Mouse (Mus musculus) monocyte, adult 2 months (primary cell): Measurements from ENCODE around the gene Rbm4b.
A peak's percentile ranks its signal among the peaks of the same experiment; 100 is the strongest.

Experiments used
- DNase-seq, 2 experiments: peaks; one replicate each; pipeline ENCODE4 v3.0.0; 2022; ENCODE audit warnings: low spot score in 2 of 2, low read depth in 1 of 2

Gene Rbm4b

DNA sequence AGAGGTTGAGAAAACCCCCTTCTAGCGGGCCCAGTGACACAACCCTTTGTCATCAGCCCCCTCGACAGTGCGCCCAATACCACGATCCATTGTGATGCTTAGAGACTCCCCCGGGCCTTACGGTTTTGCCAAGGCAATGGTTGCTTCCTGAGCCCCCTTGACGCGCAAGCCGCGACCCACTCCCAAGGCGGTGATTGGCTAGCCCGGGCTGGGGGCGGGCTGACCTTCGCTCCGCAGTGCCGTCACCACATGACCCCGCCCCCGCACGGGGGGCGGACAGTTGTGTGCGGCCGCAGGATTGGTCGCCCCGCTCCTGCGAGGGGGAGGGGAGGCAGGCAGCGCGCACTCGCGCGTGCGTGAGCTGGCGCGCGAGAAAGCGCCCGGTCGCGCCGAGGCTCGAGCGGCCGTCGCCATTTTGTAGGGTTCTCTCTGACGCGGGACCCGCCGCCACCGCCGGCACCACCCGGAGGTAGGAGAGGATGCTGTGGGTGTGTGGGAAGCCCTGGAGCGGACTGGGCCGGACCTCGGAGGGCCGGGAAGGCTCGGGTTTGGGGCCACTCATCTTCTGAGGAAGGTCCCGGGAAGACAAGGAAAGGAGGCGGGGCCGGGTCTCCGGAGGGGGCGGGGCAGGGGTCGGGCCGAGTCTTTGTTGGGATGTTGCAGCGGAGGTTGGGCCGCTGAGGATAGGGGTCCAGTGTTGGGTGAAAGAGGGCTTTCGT is at the start of gene Rbm4b:
Rbm4b (plus strand) TSS at position 305 of the 719 bp plus-strand sequence.
- peak; percentile 83 to 94 for DNase-seq

DNA sequence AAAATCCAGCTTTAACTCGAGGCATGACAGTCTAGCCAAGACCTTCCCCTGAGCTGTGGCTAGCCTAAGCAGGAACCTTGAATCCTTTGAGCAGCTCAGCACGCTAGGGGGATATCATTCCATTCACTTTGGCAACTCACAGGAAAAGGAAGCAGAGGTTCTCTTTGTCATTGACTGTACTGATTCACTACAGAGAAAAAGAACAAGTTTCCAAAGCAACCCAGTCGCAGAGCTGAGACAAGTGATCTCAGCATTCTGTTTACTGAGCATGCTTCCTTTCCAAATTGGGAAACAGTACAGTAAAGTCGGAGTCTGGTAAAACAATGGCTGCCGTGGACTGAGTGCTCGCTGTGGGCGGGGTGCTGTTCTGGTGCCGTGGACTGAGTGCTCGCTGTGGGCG is 47.5 kb upstream of the Rbm4b start:
- DNase-seq, result no peak

DNA sequence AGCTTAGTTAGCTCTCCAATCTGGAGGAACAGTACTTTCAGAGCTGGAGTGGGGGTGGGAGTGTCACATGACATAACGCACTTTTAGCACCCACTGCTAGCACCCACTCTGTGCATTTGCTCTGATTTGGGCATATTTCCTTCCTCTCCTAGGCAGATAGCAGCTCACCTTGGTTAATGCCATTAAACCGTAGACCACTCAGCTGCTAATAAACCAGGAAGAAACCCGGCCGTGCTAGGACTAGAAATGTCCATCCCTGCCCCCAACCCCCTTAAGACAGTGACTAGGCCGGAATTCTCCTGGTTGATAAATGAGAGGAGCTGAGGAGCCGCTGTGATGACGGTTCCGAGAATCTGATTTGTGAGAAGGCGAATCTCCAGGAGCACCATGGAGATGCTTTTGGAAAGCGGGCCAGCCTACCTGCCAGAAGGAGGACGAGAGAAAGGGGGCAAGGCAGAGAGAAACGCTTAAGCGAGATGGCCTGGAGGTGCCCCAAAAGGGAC is 45.1 kb upstream of the Rbm4b start, which contains the start of gene Sptbn2:
Sptbn2 (plus strand) TSS at position 70 of the 503 bp plus-strand sequence.
- no peak for DNase-seq

DNA sequence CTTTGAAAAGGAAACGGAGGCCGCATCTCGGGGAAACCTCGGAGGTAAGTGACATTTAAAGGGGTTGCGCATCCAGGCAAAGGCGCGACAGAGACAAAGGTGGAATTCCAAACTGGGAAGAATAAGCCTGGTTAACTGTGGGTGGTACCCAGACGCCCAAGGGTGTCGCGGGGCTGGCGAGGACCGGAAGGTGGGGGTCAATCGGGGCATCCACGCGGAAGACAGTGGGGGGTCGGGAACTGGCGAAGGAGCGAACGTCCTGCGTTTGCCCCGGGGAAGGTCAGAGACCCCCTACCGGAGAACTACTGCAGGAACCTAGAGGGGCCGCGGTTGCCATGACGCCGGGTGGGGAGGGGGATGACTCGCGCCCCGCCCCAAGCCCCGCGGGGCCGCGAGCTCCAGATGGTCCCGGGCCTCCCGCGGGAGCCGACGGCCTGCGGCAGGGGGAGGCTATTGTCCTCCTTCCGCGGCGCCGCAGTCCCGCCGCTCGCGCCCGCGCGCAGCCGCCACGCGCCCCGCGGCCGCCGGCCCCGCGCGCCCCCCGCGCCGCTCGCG is 44.6 kb upstream of the Rbm4b start:
- no peak for DNase-seq

DNA sequence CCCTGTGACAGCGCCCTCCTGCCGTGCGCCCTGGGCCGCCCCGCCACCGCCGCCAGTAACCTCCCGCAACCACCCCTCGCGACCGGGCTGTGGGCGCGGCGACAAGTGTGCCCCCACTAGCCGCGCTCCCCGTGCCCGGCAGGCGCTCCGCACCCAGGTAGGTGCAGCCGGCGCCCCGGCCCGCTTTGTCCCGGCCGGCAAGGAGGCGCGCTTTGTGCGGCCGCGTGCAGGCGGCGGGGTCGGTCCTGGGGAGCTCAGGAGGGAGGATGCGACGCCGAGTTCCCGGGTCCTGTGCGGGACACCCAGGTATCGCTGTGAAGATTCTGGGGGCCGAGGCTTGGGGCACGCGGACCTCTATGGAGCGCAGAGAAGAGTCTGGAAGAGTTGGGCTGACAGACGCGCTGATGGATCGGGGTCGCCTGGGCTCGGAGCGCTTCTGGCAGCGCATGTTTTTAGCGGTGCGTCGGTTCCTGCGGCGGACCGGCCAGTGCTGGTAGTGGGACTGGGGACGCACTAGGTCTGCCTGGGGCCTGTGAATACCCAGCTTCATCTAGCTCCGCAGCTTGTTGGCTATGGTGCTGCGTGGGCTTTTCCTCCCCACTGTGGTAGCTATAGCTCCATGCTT is 44.0 kb upstream of the Rbm4b start:
- no peak for DNase-seq

DNA sequence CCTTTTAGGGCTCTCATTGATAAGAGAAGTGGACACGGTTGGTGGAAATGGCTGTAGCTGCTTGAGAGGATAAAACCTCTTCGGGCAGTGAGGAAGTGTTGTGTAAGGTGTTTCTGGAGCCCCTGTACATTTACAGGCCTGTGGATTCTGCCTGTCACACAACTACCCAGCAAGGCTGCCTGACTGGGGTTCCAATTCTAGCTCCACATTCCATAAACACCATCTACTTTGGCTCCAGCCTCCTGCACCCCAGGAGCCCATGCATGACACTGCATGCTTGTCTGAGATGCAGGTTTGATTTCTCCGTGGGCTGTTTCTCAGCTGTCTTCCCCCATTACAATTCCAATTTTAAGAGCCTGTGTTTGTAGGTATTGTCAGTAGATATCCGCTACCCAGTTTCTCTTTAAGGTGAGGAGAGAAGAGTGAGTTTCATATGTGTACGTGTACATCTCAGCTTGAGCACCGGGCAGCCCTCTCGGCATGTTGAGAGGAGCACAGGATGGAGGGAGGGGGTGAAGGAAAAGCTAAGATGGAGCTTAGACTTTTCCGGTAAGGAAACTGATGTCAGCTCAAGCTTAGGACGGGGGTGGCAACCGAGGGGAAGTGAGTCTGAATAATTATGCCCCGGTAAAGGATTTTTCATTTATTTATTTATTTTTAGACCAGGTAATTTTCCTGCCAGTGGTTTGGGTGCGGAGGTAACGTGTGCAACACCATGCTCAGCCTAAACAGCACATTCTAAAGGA is 43.3 kb upstream of the Rbm4b start:
- no peak for DNase-seq

DNA sequence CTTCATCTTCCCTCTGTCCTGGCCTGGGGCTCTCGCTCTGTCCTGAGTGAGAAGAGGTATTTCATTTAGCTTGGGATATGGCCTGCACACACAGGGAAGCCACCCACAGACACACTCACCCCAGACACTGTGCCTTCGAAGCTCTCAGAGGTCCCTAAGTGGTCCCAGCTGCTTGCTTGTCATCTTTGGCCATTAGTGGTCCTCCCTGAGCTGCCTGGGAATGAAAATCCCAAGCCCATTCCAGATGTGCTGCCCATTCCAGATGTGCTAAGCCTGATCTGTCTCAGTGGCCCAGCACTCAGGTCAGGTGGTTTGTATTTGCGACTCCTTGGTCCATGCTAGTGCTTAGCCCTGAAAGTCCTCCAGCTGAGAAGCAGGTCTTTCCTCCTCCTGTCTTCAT is 42.4 kb upstream of the Rbm4b start:
- no peak for DNase-seq

DNA sequence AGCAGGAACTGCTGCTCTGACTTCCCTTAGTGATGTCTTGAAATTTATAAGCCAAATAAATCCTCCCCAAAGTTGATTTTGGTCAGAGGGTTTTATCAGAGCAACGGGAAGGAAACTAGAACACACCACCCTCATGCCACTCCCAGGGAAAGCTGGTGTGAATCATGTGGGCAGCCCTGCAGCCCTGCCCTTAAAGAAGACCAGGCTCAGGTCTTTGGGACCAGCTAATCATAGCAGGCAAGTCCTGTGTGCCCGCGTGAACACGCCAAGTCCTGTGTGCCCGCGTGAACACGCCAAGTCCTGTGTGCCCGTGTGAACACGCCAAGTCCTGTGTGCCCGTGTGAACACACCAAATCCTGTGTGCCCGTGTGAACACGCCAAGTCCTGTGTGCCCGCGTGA is 39.5 kb upstream of the Rbm4b start:
- DNase-seq, result no peak

DNA sequence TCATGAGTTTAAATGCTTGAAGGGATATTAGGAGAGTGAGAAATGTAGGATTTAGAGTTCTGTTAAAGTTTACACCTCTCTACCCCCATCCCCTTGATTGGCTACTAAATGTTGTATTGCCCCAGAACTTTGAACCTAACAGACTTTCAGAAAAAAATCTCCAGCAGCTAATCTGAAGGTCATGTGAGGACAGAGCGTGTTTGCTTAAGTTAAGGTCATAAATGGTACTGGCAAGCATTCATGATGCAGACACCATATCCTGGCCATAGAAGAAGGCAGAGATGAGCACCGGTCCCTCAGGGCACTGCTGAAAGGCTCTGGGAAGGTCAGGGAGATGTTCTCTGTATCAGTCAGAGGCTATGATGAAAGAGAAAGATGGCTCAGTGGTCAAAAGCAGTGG is 39.0 kb upstream of the Rbm4b start:
- no peak for DNase-seq

DNA sequence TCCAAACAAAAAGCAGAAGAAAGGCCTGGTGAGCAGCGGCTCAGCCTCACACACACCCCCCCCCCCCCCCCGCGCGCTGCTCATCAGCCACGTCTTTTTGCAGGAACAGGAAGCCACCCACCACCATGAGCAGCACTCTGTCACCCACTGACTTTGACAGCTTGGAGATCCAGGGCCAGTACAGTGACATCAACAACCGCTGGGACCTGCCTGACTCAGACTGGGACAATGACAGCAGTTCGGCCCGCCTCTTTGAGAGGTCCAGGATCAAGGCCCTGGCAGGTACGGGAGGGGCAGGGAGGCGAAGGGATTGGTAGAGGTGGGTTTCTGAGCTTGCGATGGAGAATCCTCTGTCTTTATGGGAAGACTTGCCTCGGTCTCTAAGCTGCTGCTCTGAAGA is 37.6 kb upstream of the Rbm4b start:
- DNase-seq, result no peak

DNA sequence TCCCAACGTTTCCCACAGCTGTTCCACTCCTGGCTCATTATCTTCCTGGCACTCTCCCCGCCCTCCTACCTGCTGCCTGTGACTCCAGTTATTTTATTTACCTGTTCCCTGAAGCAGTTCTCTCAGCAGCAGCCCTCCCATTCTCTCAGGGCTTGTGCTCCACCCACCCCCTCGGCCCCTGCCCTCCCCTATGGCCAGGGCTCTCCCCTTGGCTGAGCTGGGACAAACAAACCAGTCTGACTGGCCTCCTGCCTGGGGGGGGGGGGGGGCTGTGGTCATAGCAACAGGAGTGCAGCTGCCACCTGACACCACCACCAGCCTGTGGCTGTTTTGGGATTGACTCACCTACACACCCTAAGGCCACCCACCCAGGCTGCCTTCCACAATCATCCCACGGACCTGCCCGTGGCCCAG is 36.9 kb upstream of the Rbm4b start:
- DNase-seq, result no peak

DNA sequence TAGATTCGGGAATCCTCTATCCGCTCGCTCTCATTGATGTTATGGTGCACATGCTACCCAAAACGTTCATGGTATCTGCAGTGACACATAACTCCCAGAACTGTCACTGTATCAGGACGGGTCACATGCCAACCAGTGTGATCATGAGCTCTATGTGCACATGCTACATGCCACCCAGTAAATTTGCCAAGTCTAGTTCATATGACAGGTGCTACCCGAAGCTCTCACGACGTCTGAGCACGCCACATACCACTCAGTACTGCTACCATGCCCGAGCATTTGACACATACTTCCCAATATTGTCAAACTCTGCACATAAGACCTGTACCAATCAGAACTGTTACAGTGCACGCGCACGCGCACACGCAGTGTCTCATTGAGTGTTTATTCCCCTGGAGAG is 36.2 kb upstream of the Rbm4b start:
- DNase-seq, result no peak

DNA sequence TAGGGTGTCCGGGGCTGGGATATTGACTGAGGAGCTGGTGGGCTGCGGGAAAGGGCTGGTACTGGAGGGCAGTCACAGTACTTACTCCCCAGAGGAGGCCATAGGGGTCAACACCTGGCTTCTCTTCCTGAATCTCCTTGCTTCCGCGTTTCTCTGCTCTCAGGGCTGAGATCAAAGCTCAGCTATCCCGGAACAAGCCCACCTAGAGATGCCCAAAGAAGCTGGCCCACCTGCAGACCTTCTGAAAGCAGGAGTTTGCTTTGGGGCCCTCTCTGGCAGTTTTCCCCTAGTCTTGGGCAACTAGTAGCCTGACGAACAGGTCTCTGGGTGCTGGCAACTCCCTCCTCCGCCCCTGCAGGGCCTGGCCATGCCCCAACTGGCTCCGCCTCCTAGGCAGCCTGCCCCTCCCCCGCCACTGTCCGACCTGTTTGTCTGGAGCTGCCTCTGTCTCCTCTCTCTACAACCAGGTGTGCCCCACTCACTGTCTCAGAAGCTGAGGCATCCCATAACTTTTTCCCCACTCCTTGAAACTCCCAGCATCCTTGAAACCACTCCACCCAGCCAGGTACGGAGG is 35.5 kb upstream of the Rbm4b start:
- DNase-seq, result no peak

DNA sequence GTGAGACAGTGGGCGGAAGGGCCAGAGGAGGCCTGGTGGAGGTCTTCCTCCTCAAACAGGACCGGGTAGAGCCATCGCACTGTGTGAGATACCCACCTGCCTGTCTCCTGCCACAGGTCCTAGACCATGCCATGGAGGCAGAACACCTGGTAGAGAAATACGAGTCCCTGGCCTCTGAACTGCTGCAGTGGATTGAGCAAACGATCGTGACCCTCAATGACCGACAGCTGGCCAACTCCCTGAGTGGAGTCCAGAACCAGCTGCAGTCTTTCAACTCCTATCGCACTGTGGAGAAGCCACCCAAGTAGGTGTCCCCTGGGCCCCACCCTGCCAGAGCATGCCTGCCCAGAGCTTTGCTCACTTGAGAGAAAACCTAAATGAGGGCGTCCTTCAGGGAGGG is 27.1 kb upstream of the Rbm4b start:
- DNase-seq, result no peak

DNA sequence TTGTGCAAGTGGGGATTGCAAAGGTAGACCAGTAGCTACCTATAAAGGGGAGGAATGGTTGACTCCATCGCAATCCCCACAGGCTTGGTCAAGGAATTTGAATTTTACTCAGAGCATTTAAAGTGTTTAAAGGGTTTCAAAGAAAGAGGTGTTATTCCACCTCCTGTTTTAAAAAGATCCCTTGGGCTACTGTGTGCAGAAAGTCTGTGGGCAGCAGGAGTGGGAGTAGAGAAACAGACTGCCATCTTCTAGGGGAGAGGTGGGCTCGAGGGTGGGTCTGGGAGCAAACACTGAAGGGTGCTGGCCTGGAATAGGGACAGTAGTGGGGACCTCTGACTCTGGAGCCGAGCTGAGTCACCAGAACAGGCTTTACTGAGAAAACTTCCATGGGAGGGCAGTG is 23.2 kb upstream of the Rbm4b start:
- DNase-seq, result no peak

DNA sequence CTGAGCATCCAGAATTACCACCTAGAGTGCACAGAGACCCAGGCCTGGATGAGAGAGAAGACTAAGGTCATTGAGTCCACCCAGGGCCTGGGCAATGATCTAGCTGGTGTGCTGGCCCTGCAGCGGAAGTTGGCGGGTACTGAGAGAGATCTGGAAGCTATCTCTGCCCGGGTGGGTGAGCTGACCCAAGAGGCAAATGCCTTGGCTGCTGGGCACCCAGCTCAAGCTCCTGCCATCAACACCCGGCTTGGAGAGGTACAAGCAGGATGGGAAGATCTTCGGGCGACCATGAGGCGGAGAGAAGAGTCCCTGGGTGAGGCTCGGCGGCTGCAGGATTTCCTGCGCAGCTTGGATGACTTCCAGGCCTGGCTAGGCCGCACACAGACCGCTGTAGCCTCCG is 18.4 kb upstream of the Rbm4b start:
- no peak for DNase-seq

DNA sequence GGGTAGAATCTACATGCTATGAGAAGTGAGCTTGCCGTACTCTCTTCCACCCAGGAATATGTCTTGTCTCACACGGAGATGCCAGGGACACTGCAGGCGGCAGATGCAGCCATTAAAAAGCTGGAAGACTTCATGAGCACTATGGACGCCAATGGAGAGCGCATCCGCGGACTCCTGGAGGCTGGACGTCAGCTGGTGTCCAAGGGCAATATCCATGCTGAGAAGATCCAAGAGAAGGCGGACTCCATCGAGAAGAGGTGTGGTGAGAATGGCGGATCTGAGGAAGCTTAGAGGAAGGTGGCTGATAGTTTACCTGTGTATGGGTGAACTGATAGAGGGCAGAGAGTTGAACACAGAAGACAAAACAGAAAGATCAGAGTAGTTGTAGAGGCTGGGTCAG is 17.2 kb upstream of the Rbm4b start:
- no peak for DNase-seq

DNA sequence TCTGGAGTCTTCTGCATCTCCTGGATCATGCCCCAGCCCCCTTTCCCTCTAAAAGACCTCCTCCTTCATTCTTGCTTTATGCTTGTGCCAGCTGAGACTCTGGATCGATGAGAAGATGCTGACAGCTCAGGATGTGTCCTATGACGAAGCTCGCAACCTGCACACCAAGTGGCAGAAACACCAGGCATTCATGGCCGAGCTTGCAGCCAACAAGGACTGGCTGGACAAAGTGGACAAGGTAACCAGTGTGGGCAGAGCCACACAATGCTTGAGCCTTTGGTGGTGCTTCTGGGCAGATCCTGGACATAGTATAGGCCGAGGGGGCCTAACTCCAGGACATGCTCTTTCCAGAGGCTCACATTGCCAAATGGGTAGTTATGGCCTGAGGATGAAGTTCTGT is 16.5 kb upstream of the Rbm4b start:
- DNase-seq, result no peak

DNA sequence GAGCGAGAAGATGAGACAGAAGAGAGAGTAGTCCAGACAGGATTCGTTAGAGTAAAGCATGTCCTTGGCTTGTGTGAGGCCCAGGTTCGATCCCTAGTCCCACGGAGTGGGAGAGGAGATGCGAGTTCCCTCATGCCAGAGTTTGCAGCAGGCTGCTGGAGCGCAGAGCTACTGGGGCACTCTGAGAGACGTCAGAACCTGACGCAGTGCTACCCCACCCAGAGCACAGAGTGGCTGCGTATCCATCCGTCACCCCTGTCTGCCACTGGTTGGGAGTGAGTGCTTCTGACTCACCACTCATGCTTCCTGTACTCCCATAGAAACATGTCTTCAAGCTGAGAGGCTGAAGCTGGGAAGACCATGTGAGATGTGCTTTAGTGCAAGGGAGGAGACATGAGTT is 14.8 kb upstream of the Rbm4b start:
- DNase-seq, result no peak

DNA sequence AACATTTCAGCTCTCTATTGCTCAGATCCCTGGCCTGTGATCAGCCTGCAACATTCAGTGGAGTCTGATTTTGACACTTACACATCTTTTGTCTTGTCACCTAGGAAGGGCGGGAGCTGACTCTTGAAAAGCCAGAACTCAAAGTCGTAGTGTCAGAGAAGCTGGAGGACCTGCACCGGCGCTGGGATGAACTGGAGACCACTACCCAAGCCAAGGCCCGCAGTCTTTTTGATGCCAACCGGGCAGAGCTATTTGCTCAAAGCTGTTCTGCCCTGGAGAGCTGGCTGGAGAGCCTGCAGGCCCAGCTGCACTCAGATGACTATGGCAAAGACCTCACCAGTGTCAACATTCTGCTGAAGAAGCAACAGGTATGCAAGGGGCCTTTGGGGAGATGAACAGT is 14.1 kb upstream of the Rbm4b start:
- no peak for DNase-seq

DNA sequence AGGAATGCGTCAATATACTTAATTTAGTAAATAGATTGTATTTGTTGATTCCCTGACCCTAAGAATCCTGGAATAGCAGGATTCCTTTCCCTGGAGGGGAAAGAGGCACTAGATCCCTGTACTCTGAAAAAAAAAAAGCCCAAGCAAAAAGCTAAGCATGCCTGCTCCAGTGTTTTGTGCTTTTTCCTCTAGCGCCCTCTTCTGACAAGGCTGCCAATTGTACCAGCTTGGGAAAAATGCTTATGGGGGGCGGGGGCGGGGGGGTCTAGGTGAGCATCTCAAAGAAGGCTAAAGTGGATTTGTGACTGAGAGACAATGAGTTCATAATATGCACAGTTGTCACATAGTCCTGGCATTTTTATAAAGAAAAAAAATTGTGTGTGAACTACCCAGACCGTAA is 12.8 kb upstream of the Rbm4b start:
- DNase-seq, result no peak

DNA sequence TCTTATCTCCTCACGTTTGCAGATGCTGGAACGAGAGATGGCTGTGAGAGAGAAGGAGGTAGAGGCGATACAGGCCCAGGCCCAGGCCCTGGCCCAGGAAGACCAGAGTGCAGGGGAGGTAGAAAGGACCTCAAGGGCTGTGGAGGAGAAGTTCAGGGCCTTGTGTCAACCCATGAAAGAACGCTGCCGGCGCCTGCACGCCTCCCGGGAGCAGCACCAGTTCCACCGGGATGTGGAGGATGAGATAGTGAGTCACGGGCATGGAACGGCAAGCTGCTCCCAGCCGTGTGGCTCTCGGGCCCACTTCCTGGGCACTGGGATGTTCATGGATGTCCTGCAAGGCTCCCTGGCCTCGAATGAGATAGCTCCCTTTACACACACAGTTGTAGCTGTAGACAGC is 12.3 kb upstream of the Rbm4b start:
- no peak for DNase-seq
